7 mouse cellular contexts compared by ENCODE assay signal in genomic region chr13:63431030-63431856, GRCm38 (mm10).
A peak's percentile ranks its signal among the peaks of the same experiment; 100 is the strongest.
DNase-seq lines count a peak whose midpoint lies in the region; ATAC-seq lines count a peak whose summit lies in the region.

No protein-coding gene starts in this region.

- H3K27ac ChIP-seq in embryonic facial prominence, embryonic 12.5 days = peak overlapping the region; percentile 98
- peak overlapping the region; percentile 96 for H3K27ac ChIP-seq in limb, embryonic 11.5 days (replicated peaks; ENCODE audit: low read depth, low read length)
- H3K27ac ChIP-seq in midbrain, embryonic 14.5 days (replicated peaks; ENCODE audit: low read depth, low read length) = peak overlapping the region; percentile 87

- no peaks in the 10 kb centered on the region for H3K36me3 ChIP-seq in embryonic facial prominence, embryonic 12.5 days
- H3K36me3 ChIP-seq in limb, embryonic 11.5 days (ENCODE audit: control insufficient read depth, insufficient read depth, low read length) = no peaks in the 10 kb centered on the region
- H3K36me3 ChIP-seq in midbrain, embryonic 14.5 days (ENCODE audit: control insufficient read depth, insufficient read depth, low read length) = no peaks in the 10 kb centered on the region

- no peaks in the 10 kb centered on the region for H3K27me3 ChIP-seq in embryonic facial prominence, embryonic 12.5 days
- H3K27me3 ChIP-seq in limb, embryonic 11.5 days (ENCODE audit: control insufficient read depth, insufficient read depth, low read length) = no peaks in the 10 kb centered on the region
- H3K27me3 ChIP-seq in midbrain, embryonic 14.5 days (ENCODE audit: control insufficient read depth, insufficient read depth, low read length) = no peaks in the 10 kb centered on the region

- peak; percentile 97 for DNase-seq in adrenal gland, postnatal 25 days
- DNase-seq in heart, adult 11 months = peak; percentile 99
- peak; percentile 95 for DNase-seq in kidney, adult 18-20 months
- DNase-seq in limb, embryonic 11.5 days (ENCODE audit: low spot score) = peak; percentile 99
- DNase-seq in midbrain, embryonic 14.5 days = peak; percentile 96
- peak; percentile 97 to 98 for DNase-seq in spleen, adult 18-20 months

- peak overlapping the region; percentile 51 for H3K4me2 ChIP-seq in embryonic facial prominence, embryonic 12.5 days (replicated peaks)
- peak overlapping the region; percentile 73 for H3K4me2 ChIP-seq in limb, embryonic 11.5 days (ENCODE audit: low read depth, severe bottlenecking)
- H3K4me2 ChIP-seq in midbrain, embryonic 14.5 days (ENCODE audit: low read length) = peak overlapping the region; percentile 61

- peak overlapping the region; percentile 52 for H3K4me3 ChIP-seq in embryonic facial prominence, embryonic 12.5 days
- H3K4me3 ChIP-seq in limb, embryonic 11.5 days (ENCODE audit: low read depth, low read length) = peak overlapping the region; percentile 59
- peak overlapping the region; percentile 63 for H3K4me3 ChIP-seq in midbrain, embryonic 14.5 days (replicated peaks; ENCODE audit: low read depth, low read length)

- peak; percentile 98 for ATAC-seq in embryonic facial prominence, embryonic 12.5 days (ENCODE audit: insufficient number of reproducible peaks, insufficient read depth, low FRiP score, low TSS enrichment)
- ATAC-seq in limb, embryonic 11.5 days (ENCODE audit: insufficient number of reproducible peaks, low FRiP score, low TSS enrichment, low read depth) = peak; percentile 97
- ATAC-seq in midbrain, embryonic 14.5 days (ENCODE audit: low FRiP score, low TSS enrichment) = peak; percentile 94

- H3K9ac ChIP-seq in embryonic facial prominence, embryonic 12.5 days = peak overlapping the region; percentile 70
- peak overlapping the region; percentile 83 for H3K9ac ChIP-seq in limb, embryonic 11.5 days (ENCODE audit: low read length)
- H3K9ac ChIP-seq in midbrain, embryonic 14.5 days (replicated peaks; ENCODE audit: low read length) = peak overlapping the region; percentile 66

- under 1% methylated on average over 71 of the region's 82 CpGs for WGBS in embryonic facial prominence, embryonic 12.5 days
- WGBS in limb, embryonic 11.5 days = under 1% methylated on average over 68 of the region's 82 CpGs
- WGBS in midbrain, embryonic 14.5 days = under 1% methylated on average over 76 of the region's 82 CpGs

- peaks cover 8% of the 10 kb centered on the region; the same call in 1 of the 2 replicates for H3K4me1 ChIP-seq in embryonic facial prominence, embryonic 12.5 days
- no peaks in the 10 kb centered on the region for H3K4me1 ChIP-seq in limb, embryonic 11.5 days (ENCODE audit: control insufficient read depth, insufficient read depth, low read length)
- H3K4me1 ChIP-seq in midbrain, embryonic 14.5 days (ENCODE audit: control insufficient read depth, insufficient read depth, low read length) = 0 out of 2 replicates have a peak, but pooled peaks cover 5% of the 10 kb centered on the region

- no peaks in the 10 kb centered on the region for H3K9me3 ChIP-seq in embryonic facial prominence, embryonic 12.5 days
- H3K9me3 ChIP-seq in limb, embryonic 11.5 days (ENCODE audit: control insufficient read depth, low read length) = no peaks in the 10 kb centered on the region
- no peaks in the 10 kb centered on the region for H3K9me3 ChIP-seq in midbrain, embryonic 14.5 days (ENCODE audit: control insufficient read depth, low read length)

Comparison
In these comparisons a context has a peak if more than half of its experiments do, and no peak if none do; other contexts are left out.
1. Peak in every context shown above with its lines: DNase-seq, ATAC-seq, H3K4me3 ChIP-seq and H3K27ac ChIP-seq.